Mouse (Mus musculus) liver (tissue): ENCODE data around the gene Slc16a9.
"Not testable (repeated sequence)": the region's sequence is repeated elsewhere in the genome, so short reads cannot be mapped to it uniquely, and the experiment has no call there.

Source experiments
- DNase-seq: peaks from one replicate; pipeline ENCODE4 v3.0.0-alpha.2; 2020; ENCODE audit warnings: mixed read lengths

Slc16a9 gene

GRCm38 (mm10) chr10:70244921-70245558 is at the start of gene Slc16a9:
TSS of gene Slc16a9 (plus strand) at chr10:70245100.
- DNase-seq, result peak; percentile 58

- DNase-seq, result no peak
Measured at GRCm38 (mm10) chr10:70195279-70195678, 49.6 kb upstream of the Slc16a9 start.

- peak; percentile 33 for DNase-seq
Measured at GRCm38 (mm10) chr10:70195786-70196185, 49.1 kb upstream of the Slc16a9 start.

- no peak for DNase-seq
Measured at GRCm38 (mm10) chr10:70196666-70197065, 48.2 kb upstream of the Slc16a9 start.

GRCm38 (mm10) chr10:70197601-70198000 is 47.3 kb upstream of the Slc16a9 start:
- no peak for DNase-seq

GRCm38 (mm10) chr10:70198012-70198411 is 46.9 kb upstream of the Slc16a9 start:
- no peak for DNase-seq

- DNase-seq, result no peak
Measured at GRCm38 (mm10) chr10:70198951-70199463, 45.9 kb upstream of the Slc16a9 start.

GRCm38 (mm10) chr10:70199466-70200210 is 45.3 kb upstream of the Slc16a9 start:
- no peak for DNase-seq

GRCm38 (mm10) chr10:70200889-70201500 is 43.9 kb upstream of the Slc16a9 start:
- no peak for DNase-seq

- no peak for DNase-seq
Measured at GRCm38 (mm10) chr10:70204505-70205399, 40.1 kb upstream of the Slc16a9 start, which contains the start of gene Mrln. TSS of gene Mrln (plus strand) at chr10:70204664.

- no peak for DNase-seq
Measured at GRCm38 (mm10) chr10:70211281-70211680, 33.6 kb upstream of the Slc16a9 start.

- no peak for DNase-seq
Measured at GRCm38 (mm10) chr10:70220971-70221370, 23.9 kb upstream of the Slc16a9 start.

- not testable (repeated sequence) for DNase-seq
Measured at GRCm38 (mm10) chr10:70222231-70222630, 22.7 kb upstream of the Slc16a9 start.

- DNase-seq, result no peak
Measured at GRCm38 (mm10) chr10:70224571-70224970, 20.3 kb upstream of the Slc16a9 start.

- DNase-seq, result no peak
Measured at GRCm38 (mm10) chr10:70225760-70226159, 19.1 kb upstream of the Slc16a9 start.

GRCm38 (mm10) chr10:70226608-70227007 is 18.3 kb upstream of the Slc16a9 start:
- DNase-seq, result no peak

GRCm38 (mm10) chr10:70230352-70230751 is 14.5 kb upstream of the Slc16a9 start:
- DNase-seq, result no peak

- no peak for DNase-seq
Measured at GRCm38 (mm10) chr10:70237936-70238335, 7.0 kb upstream of the Slc16a9 start.

- no peak for DNase-seq
Measured at GRCm38 (mm10) chr10:70242751-70243444, 2.0 kb upstream of the Slc16a9 start.

GRCm38 (mm10) chr10:70245559-70245945 is 652 bp downstream of the Slc16a9 start:
- DNase-seq, result no peak

GRCm38 (mm10) chr10:70246076-70246475 is 1.2 kb downstream of the Slc16a9 start:
- DNase-seq, result no peak

GRCm38 (mm10) chr10:70250354-70250753 is 5.5 kb downstream of the Slc16a9 start:
- no peak for DNase-seq
